Mouse (Mus musculus) hematopoietic multipotent progenitor cell, adult 10-12 weeks (in vitro differentiated cells): Measurements from ENCODE around the gene Sftpa1. TPM values are rescaled to one million over a fixed set of nuclear protein-coding genes. Genes with fewer than 3 reads are reported as not detected.

Source experiments
- polyA plus RNA-seq: library from polyadenylated mRNA; stranded (reverse); fragments of >175 nt; gene quantifications from 2 replicates; pipeline ENCODE4 v1.2.3, GENCODE M21; 2012; ENCODE audit warnings: low replicate concordance

Gene Sftpa1
- polyA plus RNA-seq, result not detected in 2 replicates

DNA sequence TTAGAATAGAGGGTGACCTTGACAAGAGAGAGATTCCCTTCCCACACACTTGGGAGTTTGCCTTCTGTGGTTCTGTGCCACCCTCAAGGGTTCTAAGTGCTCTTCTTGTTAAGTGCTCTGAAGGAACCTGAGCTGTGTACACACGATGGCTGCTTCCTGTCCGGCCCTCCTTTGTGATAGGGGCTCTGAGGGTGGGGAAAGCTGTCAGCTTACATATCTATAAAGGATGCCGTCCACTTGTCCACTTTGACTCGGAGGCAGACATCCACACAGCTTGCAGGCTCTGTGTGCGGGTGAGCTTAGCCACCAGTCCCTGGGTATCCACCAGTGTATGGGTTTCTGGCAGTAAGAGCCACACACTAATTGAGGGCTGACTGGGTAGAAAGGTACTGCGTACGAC, at the start of gene Sftpa1:
Gene Sftpa1 (plus strand): TSS at position 243 of the 400 bp plus-strand sequence.

DNA sequence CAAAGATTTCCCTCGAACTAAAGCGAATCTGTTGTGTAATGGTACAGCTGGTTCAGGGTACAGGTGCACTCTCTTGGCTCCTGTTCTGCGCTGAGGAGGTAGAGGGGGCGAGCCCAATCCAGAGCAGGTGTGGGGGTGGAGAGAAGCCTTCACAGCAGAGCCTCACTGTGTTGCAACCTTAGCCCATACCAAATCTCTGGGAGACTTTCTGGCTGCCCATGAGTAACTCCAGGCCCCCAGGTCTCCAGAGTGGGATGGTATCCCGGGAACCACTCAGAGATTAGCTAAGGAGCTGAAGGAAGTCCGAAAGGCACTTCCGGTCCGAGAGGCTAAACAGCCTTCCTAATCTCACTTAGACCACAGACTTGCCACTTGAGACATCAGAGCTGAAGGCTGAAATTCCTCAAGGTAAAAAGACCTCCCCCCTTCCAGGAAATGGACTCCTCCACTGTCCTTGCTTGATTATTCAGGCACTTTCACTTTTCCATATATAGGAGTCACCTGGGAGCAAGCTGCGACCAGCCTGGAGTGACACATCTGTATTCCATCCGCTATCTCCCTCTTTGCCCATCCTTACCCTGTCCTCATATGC, 26.6 kb upstream of the Sftpa1 start, which contains the start of gene Mat1a:
Gene Mat1a (plus strand): TSS at position 183 of the 592 bp plus-strand sequence.

DNA sequence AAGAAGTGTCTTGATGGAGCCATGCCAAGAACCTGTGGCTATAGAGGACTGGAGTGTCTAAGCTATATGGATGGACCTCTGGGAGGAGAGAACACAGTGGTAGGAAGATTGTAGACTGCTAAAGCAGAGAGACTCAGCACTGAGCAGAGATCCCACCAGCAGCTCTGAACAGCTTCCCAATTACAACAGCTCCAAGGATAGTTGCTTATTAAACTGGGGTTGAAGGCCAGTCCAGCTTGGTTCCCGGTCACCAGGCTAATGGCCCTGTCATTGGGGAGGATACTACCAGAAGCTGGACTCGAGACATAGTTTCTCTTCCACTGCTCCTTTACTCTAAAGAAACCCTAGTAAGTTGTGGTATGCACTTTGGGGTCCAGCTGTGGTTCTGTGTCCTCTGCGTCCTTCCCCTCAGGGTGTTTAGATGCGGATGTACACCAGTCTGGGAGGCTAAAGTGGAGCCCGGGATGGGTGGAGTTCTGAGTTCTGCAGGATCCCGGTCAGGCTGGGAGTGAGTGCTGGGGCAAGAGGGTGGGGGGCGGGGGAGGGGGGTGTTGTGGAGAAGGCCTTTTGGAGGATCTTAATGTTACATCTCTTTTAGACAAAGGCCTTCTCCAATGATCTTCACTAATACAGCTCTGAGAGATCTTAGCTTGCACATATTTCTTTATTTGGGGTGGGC, 19.8 kb downstream of the Sftpa1 start, which contains the start of gene Mbl1:
Gene Mbl1 (plus strand): TSS at position 239 of the 679 bp plus-strand sequence.

DNA sequence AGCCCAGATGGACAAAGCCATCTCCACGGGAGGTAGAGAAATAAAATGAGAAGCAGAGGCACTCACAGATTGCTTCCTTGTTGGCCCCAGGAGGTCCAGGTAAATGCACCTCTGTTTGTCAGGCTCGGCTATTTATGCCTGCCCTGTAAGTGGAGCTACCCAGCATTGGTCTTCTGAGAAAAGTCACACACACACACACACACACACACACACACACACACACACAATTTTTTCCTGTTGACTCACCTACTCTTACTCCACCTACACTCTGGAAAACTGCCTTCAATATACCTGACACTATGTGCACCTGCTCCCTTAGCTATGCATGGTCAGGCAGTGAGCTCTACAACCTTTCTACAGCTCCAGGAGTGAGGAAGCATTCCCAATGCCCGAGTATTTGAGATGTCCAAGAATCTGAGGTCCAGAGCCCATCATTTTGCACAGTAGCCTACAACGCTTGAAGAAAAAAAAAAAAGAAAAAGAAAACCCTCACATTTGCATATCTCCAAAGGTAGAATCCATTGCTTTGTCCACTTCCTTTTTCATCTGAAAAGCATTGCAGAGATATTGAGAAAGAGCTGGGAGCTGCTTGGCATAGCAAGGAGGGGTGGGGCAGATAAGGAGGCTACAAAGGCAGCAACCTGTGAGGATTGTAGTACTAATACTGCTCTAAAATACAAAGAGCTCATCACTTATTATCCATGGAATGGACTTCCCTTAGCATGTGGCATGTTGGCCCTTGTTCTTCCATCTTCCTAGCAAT, 53.7 kb downstream of the Sftpa1 start, which contains the start of gene Sftpd:
Gene Sftpd (minus strand): TSS at position 91 of the 763 bp plus-strand sequence.

Other genes starting within 250 kb of the Sftpa1 start
- 0.16 and 0.94 TPM in 2 replicates for gene Sh2d4b, start 238.5 kb upstream of the Sftpa1 start, polyA plus RNA-seq
- 9.4 and 23.3 TPM in 2 replicates for gene Tspan14, start 165.0 kb upstream of the Sftpa1 start, polyA plus RNA-seq
- gene Fam213a, start 118.0 kb upstream of the Sftpa1 start, polyA plus RNA-seq, result 7.8 and 24.0 TPM in 2 replicates
- not detected in 2 replicates for gene Dydc2, start 62.6 kb upstream of the Sftpa1 start, polyA plus RNA-seq
- gene Dydc1, start 58.9 kb upstream of the Sftpa1 start, polyA plus RNA-seq, result not detected in 2 replicates
- gene Mat1a, start 26.7 kb upstream of the Sftpa1 start, polyA plus RNA-seq, result not detected in 2 replicates
- gene Mbl1, start 19.7 kb downstream of the Sftpa1 start, polyA plus RNA-seq, result not detected in 2 replicates
- not detected in 2 replicates for gene Sftpd, start 53.4 kb downstream of the Sftpa1 start, polyA plus RNA-seq
- gene Gm2832, start 147.0 kb downstream of the Sftpa1 start, polyA plus RNA-seq, result not detected in 2 replicates
- not detected in 2 replicates for gene Gm5798, start 216.8 kb downstream of the Sftpa1 start, polyA plus RNA-seq